Mouse (Mus musculus): Measurements from ENCODE around the gene Naaladl2. TPM values are rescaled to one million over a fixed set of nuclear protein-coding genes. Genes with fewer than 3 reads are reported as not detected.

Naaladl2 gene
- total and polyA plus RNA-seq, 3 experiments = 0.13 TPM; not detected in 2

GRCm38 (mm10) chr3:24888801-24889200, 255.3 kb downstream of the Naaladl2 start:
- no peak overlapping the region for H3K4me2 ChIP-seq (ENCODE audit: insufficient read depth, low read depth, poor library complexity, severe bottlenecking)
- TF ChIP-seq USF2 (conservative IDR thresholded peaks at IDR 0.05; ENCODE audit: low read depth, low read length) (no peak), ZC3H11A (IDR thresholded peaks at IDR 0.05; ENCODE audit: low read depth, low read length) (no peak), USF1 (IDR thresholded peaks at IDR 0.05; ENCODE audit: low read depth, low read length) (no peak), BHLHE40 (IDR thresholded peaks at IDR 0.05; ENCODE audit: low read depth, low read length) (no peak), MAX (IDR thresholded peaks at IDR 0.05; ENCODE audit: low read length) (no peak), JUND (conservative IDR thresholded peaks at IDR 0.05; ENCODE audit: low read depth, low read length) (no peak), MXI1 (IDR thresholded peaks at IDR 0.05; ENCODE audit: low read depth, low read length) (no peak), PAX5 (IDR thresholded peaks at IDR 0.05; ENCODE audit: low read length) (no peak), MAFK (IDR thresholded peaks at IDR 0.05; ENCODE audit: insufficient replicate concordance, low read length) (no peak), CHD1 (IDR thresholded peaks at IDR 0.05; ENCODE audit: low read depth, low read length) (no peak), ZNF384 (IDR thresholded peaks at IDR 0.05; ENCODE audit: low read depth, low read length) (no peak), EP300 (IDR thresholded peaks at IDR 0.05; ENCODE audit: low read length) (no peak), E2F4 (IDR thresholded peaks at IDR 0.05; ENCODE audit: insufficient replicate concordance, low read depth, low read length) (no peak), RAD21 (IDR thresholded peaks at IDR 0.05; ENCODE audit: low read depth, low read length) (no peak), HCFC1 (IDR thresholded peaks at IDR 0.05; ENCODE audit: low read depth, low read length) (no peak)
- no peak overlapping the region for H3K4me3 ChIP-seq (replicated peaks in 1 of 3; ENCODE audit: low read depth in 2 of 3, low read length in 2 of 3, poor library complexity in 1 of 3)
- H3K36me3 ChIP-seq (replicated peaks in 1 of 2; ENCODE audit: control insufficient read depth in 1 of 2, insufficient read depth in 1 of 2, low read length in 1 of 2) = no peaks in the 10 kb centered on the region
- H3K9ac ChIP-seq (ENCODE audit: insufficient read depth, low read depth) = no peak overlapping the region
- DNase-seq (ENCODE audit: extremely low read depth) = no peak
- no peak overlapping the region for H3K27ac ChIP-seq (ENCODE audit: insufficient read depth, low read depth)
- dilution Hi-C loops (cut with MboI; ENCODE audit: extremely low pct_ligation_motif_present, extremely low pct_unique_long_range_greater_than_20kb, low sequenced_read_pairs) (no loop called here), in situ Hi-C loops (cut with MboI; ENCODE audit: low pct_ligation_motif_present, low pct_unique_long_range_greater_than_20kb, low sequenced_read_pairs) (no loop called here)
- 0 out of 4 replicates have a peak, but pooled peaks cover 0 to 3% of the 10 kb centered on the region in 2 experiments for H3K4me1 ChIP-seq (ENCODE audit: control insufficient read depth in 1 of 2, insufficient read depth in 2 of 2)
- H3K27me3 ChIP-seq (replicated peaks) = no peaks in the 10 kb centered on the region
- no peaks in the 10 kb centered on the region for H3K79me2 ChIP-seq (replicated peaks; ENCODE audit: control insufficient read depth, extremely low read depth, insufficient read depth, poor library complexity, severe bottlenecking)
- peaks cover 29% of the 10 kb centered on the region for H3K9me3 ChIP-seq (replicated peaks; ENCODE audit: low read length)

GRCm38 (mm10) chr3:24872254-24872653, 271.8 kb downstream of the Naaladl2 start:
- DNase-seq (ENCODE audit: extremely low read depth) = no peak
- no peak overlapping the region for H3K9ac ChIP-seq (ENCODE audit: insufficient read depth, low read depth)
- H3K9me3 ChIP-seq (replicated peaks; ENCODE audit: low read length) = peaks cover 21% of the 10 kb centered on the region
- no peak overlapping the region for H3K4me3 ChIP-seq (replicated peaks in 1 of 3; ENCODE audit: low read depth in 2 of 3, low read length in 2 of 3, poor library complexity in 1 of 3)
- no peaks in the 10 kb centered on the region for H3K4me1 ChIP-seq (ENCODE audit: control insufficient read depth in 1 of 2, insufficient read depth in 2 of 2)
- no peaks in the 10 kb centered on the region for H3K27me3 ChIP-seq (replicated peaks)
- no peaks in the 10 kb centered on the region for H3K79me2 ChIP-seq (replicated peaks; ENCODE audit: control insufficient read depth, extremely low read depth, insufficient read depth, poor library complexity, severe bottlenecking)
- dilution Hi-C loops (cut with MboI; ENCODE audit: extremely low pct_ligation_motif_present, extremely low pct_unique_long_range_greater_than_20kb, low sequenced_read_pairs) (no loop called here), in situ Hi-C loops (cut with MboI; ENCODE audit: low pct_ligation_motif_present, low pct_unique_long_range_greater_than_20kb, low sequenced_read_pairs) (no loop called here)
- no peaks in the 10 kb centered on the region for H3K36me3 ChIP-seq (replicated peaks in 1 of 2; ENCODE audit: control insufficient read depth in 1 of 2, insufficient read depth in 1 of 2, low read length in 1 of 2)
- H3K4me2 ChIP-seq (ENCODE audit: insufficient read depth, low read depth, poor library complexity, severe bottlenecking) = no peak overlapping the region
- no peak overlapping the region for H3K27ac ChIP-seq (ENCODE audit: insufficient read depth, low read depth)
- TF ChIP-seq ETS1 (conservative IDR thresholded peaks at IDR 0.05; ENCODE audit: low read depth, low read length) (no peak), RAD21 (IDR thresholded peaks at IDR 0.05; ENCODE audit: low read depth, low read length) (no peak), ZC3H11A (IDR thresholded peaks at IDR 0.05; ENCODE audit: low read depth, low read length) (no peak), ZKSCAN1 (IDR thresholded peaks at IDR 0.05; ENCODE audit: borderline replicate concordance, low read depth, low read length) (no peak), MAFK (IDR thresholded peaks at IDR 0.05; ENCODE audit: insufficient replicate concordance, low read length) (no peak), MAX (IDR thresholded peaks at IDR 0.05; ENCODE audit: low read length) (no peak)

All from CH12.LX (cell line).